Mouse (Mus musculus) testis, adult 2 months (tissue): Measurements from ENCODE around the gene Dnhd1.
A peak's percentile ranks its signal among the peaks of the same experiment; 100 is the strongest.

ENCODE experiments used
- CTCF ChIP-seq: fragments of 200-500 bp; IDR thresholded peaks from 2 replicates; pipeline ENCODE4 v1.5.1; 2012; ENCODE audit warnings: low read depth, mild to moderate bottlenecking, inconsistent platforms, low read length, moderate library complexity; ENCODE audit not compliant: control insufficient read depth, insufficient read depth, insufficient replicate concordance
- POLR2A ChIP-seq: fragments of 200-500 bp; IDR thresholded peaks from 2 replicates; pipeline ENCODE4 v1.6.1; 2012; ENCODE audit warnings: low read depth, mild to moderate bottlenecking, inconsistent platforms, low read length, moderate library complexity; ENCODE audit not compliant: control insufficient read depth

DNA sequence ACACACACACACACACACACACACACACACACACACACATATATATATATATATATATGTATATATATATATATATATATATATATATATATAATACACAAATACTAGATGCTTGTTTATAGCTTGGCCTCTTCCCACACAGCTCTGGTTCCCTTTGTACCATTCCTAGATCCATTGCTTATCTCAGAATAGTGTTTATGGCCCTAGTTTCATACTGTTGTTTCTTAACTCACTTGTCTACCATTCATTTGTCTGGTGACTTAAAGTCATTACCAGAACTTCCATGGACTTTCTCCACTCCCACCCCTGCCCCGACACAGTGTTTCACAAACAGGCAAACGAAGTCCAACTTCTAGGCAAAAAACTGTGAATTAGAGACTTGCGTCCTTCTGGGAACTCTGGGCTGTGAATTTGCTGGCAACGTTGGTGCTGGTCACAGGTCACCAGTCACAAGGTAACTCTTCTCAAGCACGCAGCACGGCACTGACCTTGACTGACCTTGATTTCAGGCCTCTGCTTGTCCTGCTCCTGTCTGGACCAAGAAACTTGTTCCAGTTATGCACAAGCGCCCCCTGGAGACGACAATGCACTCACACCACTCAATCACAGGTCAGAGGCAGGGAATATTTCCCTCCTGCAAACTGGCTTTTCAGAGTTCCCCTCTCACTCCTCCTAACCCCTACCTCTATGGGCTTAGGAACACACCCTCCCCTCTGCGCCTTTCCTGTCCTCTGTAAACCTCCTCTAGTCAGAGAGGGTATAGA lies 47.6 kb upstream of the Dnhd1 start:
- TF ChIP-seq POLR2A (no peak), CTCF (peak; percentile 55; the same call in 1 of the 2 replicates)
